Mouse (Mus musculus): ENCODE data around the gene Opn3. TPM values are rescaled to one million over a fixed set of nuclear protein-coding genes. Genes with fewer than 3 reads are reported as not detected.

Opn3 gene
- 10.3 and 11.5 TPM in 2 replicates for polyA plus RNA-seq (2016; fragmentation: Nextera tagmentation; extraction: Ambion mirVana)

GRCm38 (mm10) chr1:175692246-175692996, at the start of gene Opn3, which contains the start of gene Chml:
Gene Opn3, minus strand, starts transcription at chr1:175692776.
Gene Chml, minus strand, starts transcription at chr1:175692901.
- Histone ChIP-seq H3K9me3 (replicated peaks) (no peaks in the 10 kb centered on the region), H3K4me1 (peaks cover 21% of the 10 kb centered on the region), H3K4me3 (peak within 1 kb of the TSS; percentile 84), H3K27me3 (ENCODE audit: low read depth, poor library complexity, severe bottlenecking) (no peaks in the 10 kb centered on the region), H3K36me3 (peaks cover 10% of the 10 kb centered on the region), H3K27ac (peak within 1 kb of the TSS; percentile 97)
- peak; percentile 94 for DNase-seq (ENCODE audit: low spot score)
- WGBS: under 1% methylated on average over 50 of the region's 73 CpGs

- no peaks in the 10 kb centered on the region for H3K4me1 ChIP-seq
- WGBS: 48% methylated on average over 7 of the region's 7 CpGs
- no peak for DNase-seq (ENCODE audit: low spot score)
- no peaks in the 10 kb centered on the region for H3K36me3 ChIP-seq
- H3K4me3 ChIP-seq: no peak overlapping the region
- no peaks in the 10 kb centered on the region for H3K27me3 ChIP-seq (ENCODE audit: low read depth, poor library complexity, severe bottlenecking)
- no peaks in the 10 kb centered on the region for H3K9me3 ChIP-seq (replicated peaks)
- no peak overlapping the region for H3K27ac ChIP-seq
Observed at GRCm38 (mm10) chr1:175725771-175726170, 33.2 kb upstream of the Opn3 start.

GRCm38 (mm10) chr1:175716832-175717231, 24.3 kb upstream of the Opn3 start:
- Histone ChIP-seq H3K27me3 (ENCODE audit: low read depth, poor library complexity, severe bottlenecking) (no peaks in the 10 kb centered on the region), H3K27ac (no peak overlapping the region), H3K36me3 (no peaks in the 10 kb centered on the region), H3K4me1 (no peaks in the 10 kb centered on the region), H3K9me3 (replicated peaks) (no peaks in the 10 kb centered on the region), H3K4me3 (no peak overlapping the region)
- 92% methylated on average over 9 of the region's 9 CpGs for WGBS
- no peak for DNase-seq (ENCODE audit: low spot score)

- Histone ChIP-seq H3K4me1 (no peaks in the 10 kb centered on the region), H3K36me3 (no peaks in the 10 kb centered on the region), H3K4me3 (no peak overlapping the region), H3K27ac (no peak overlapping the region), H3K27me3 (ENCODE audit: low read depth, poor library complexity, severe bottlenecking) (no peaks in the 10 kb centered on the region), H3K9me3 (replicated peaks) (no peaks in the 10 kb centered on the region)
- WGBS: 86% methylated on average over 11 of the region's 11 CpGs
- DNase-seq (ENCODE audit: low spot score): no peak
Observed at GRCm38 (mm10) chr1:175712338-175712909, 19.8 kb upstream of the Opn3 start.

- no peak for DNase-seq (ENCODE audit: low spot score)
- no peaks in the 10 kb centered on the region for H3K27me3 ChIP-seq (ENCODE audit: low read depth, poor library complexity, severe bottlenecking)
- H3K4me3 ChIP-seq: no peak overlapping the region
- H3K9me3 ChIP-seq (replicated peaks): no peaks in the 10 kb centered on the region
- no peaks in the 10 kb centered on the region for H3K36me3 ChIP-seq
- no peak overlapping the region for H3K27ac ChIP-seq
- no peaks in the 10 kb centered on the region for H3K4me1 ChIP-seq
Observed at GRCm38 (mm10) chr1:175708013-175708412, 15.4 kb upstream of the Opn3 start.

- H3K9me3 ChIP-seq (replicated peaks): no peaks in the 10 kb centered on the region
- H3K4me1 ChIP-seq: no peaks in the 10 kb centered on the region
- no peak overlapping the region for H3K4me3 ChIP-seq
- no peak overlapping the region for H3K27ac ChIP-seq
- H3K27me3 ChIP-seq (ENCODE audit: low read depth, poor library complexity, severe bottlenecking): no peaks in the 10 kb centered on the region
- H3K36me3 ChIP-seq: no peaks in the 10 kb centered on the region
- 82% methylated on average over 5 of the region's 5 CpGs for WGBS
- no peak for DNase-seq (ENCODE audit: low spot score)
Observed at GRCm38 (mm10) chr1:175707599-175707998, 15.0 kb upstream of the Opn3 start.

GRCm38 (mm10) chr1:175701145-175701544, 8.6 kb upstream of the Opn3 start:
- Histone ChIP-seq H3K9me3 (replicated peaks) (no peaks in the 10 kb centered on the region), H3K4me1 (no peaks in the 10 kb centered on the region), H3K27ac (no peak overlapping the region), H3K4me3 (no peak overlapping the region), H3K36me3 (no peaks in the 10 kb centered on the region), H3K27me3 (ENCODE audit: low read depth, poor library complexity, severe bottlenecking) (no peaks in the 10 kb centered on the region)
- no peak for DNase-seq (ENCODE audit: low spot score)
- 76% methylated on average over 4 of the region's 4 CpGs for WGBS

GRCm38 (mm10) chr1:175699796-175700195, 7.2 kb upstream of the Opn3 start:
- Histone ChIP-seq H3K4me3 (no peak overlapping the region), H3K27me3 (ENCODE audit: low read depth, poor library complexity, severe bottlenecking) (no peaks in the 10 kb centered on the region), H3K27ac (no peak overlapping the region), H3K9me3 (replicated peaks) (no peaks in the 10 kb centered on the region), H3K4me1 (no peaks in the 10 kb centered on the region), H3K36me3 (no peaks in the 10 kb centered on the region)
- 33% methylated on average over 4 of the region's 4 CpGs for WGBS
- DNase-seq (ENCODE audit: low spot score): no peak

GRCm38 (mm10) chr1:175699375-175699774, 6.8 kb upstream of the Opn3 start:
- H3K36me3 ChIP-seq: no peaks in the 10 kb centered on the region
- no peak overlapping the region for H3K4me3 ChIP-seq
- no peak for DNase-seq (ENCODE audit: low spot score)
- no peak overlapping the region for H3K27ac ChIP-seq
- no peaks in the 10 kb centered on the region for H3K9me3 ChIP-seq (replicated peaks)
- no peaks in the 10 kb centered on the region for H3K4me1 ChIP-seq
- WGBS: 64% methylated on average over 3 of the region's 3 CpGs
- no peaks in the 10 kb centered on the region for H3K27me3 ChIP-seq (ENCODE audit: low read depth, poor library complexity, severe bottlenecking)

GRCm38 (mm10) chr1:175698293-175698692, 5.7 kb upstream of the Opn3 start, which contains the start of gene Wdr64:
Gene Wdr64, plus strand, starts transcription at chr1:175698593.
- no peak for DNase-seq (ENCODE audit: low spot score)
- H3K27me3 ChIP-seq (ENCODE audit: low read depth, poor library complexity, severe bottlenecking): no peaks in the 10 kb centered on the region
- H3K4me3 ChIP-seq: no peak within 1 kb of the TSS
- H3K27ac ChIP-seq: no peak within 1 kb of the TSS
- 89% methylated on average over 1 of the region's 1 CpGs for WGBS
- H3K36me3 ChIP-seq: no peaks in the 10 kb centered on the region
- no peaks in the 10 kb centered on the region for H3K9me3 ChIP-seq (replicated peaks)
- 0 out of 2 replicates have a peak, but pooled peaks cover 3% of the 10 kb centered on the region for H3K4me1 ChIP-seq

GRCm38 (mm10) chr1:175693429-175693960, 919 bp upstream of the Opn3 start:
- Histone ChIP-seq H3K27me3 (ENCODE audit: low read depth, poor library complexity, severe bottlenecking) (no peaks in the 10 kb centered on the region), H3K9me3 (replicated peaks) (no peaks in the 10 kb centered on the region), H3K4me3 (peak overlapping the region; percentile 84), H3K27ac (no peak overlapping the region), H3K4me1 (peaks cover 21% of the 10 kb centered on the region), H3K36me3 (no peaks in the 10 kb centered on the region)
- WGBS: 49% methylated on average over 12 of the region's 12 CpGs
- DNase-seq (ENCODE audit: low spot score): no peak

- Histone ChIP-seq H3K4me1 (peaks cover 21% of the 10 kb centered on the region), H3K9me3 (replicated peaks) (no peaks in the 10 kb centered on the region), H3K27me3 (ENCODE audit: low read depth, poor library complexity, severe bottlenecking) (no peaks in the 10 kb centered on the region), H3K4me3 (peak overlapping the region; percentile 84), H3K36me3 (peaks cover 5% of the 10 kb centered on the region), H3K27ac (peak overlapping the region; percentile 76)
- no peak for DNase-seq (ENCODE audit: low spot score)
- WGBS: 1% methylated on average over 17 of the region's 17 CpGs
Observed at GRCm38 (mm10) chr1:175692997-175693361, 403 bp upstream of the Opn3 start.

GRCm38 (mm10) chr1:175691686-175692245, 810 bp downstream of the Opn3 start:
- Histone ChIP-seq H3K9me3 (replicated peaks) (no peaks in the 10 kb centered on the region), H3K27me3 (ENCODE audit: low read depth, poor library complexity, severe bottlenecking) (no peaks in the 10 kb centered on the region), H3K4me3 (peak overlapping the region; percentile 84), H3K36me3 (peaks cover 17% of the 10 kb centered on the region), H3K27ac (peak overlapping the region; percentile 97), H3K4me1 (peaks cover 21% of the 10 kb centered on the region)
- no peak for DNase-seq (ENCODE audit: low spot score)
- WGBS: 1% methylated on average over 22 of the region's 22 CpGs
